Mouse (Mus musculus) liver, adult 2 months (tissue): ENCODE results near the gene Ces1f. TPM values are rescaled to one million over a fixed set of nuclear protein-coding genes. Genes with fewer than 3 reads are reported as not detected.
A peak's percentile ranks its signal among the peaks of the same experiment; 100 is the strongest.

Source experiments
- DNase-seq: peaks from one replicate; pipeline ENCODE4 v3.0.0-alpha.2; 2011; ENCODE audit warnings: low read depth, low spot score; ENCODE audit errors: extremely low read depth
- H3K27ac ChIP-seq: fragments of 200-500 bp; replicated peaks from 2 replicates; pipeline ENCODE4 v1.5.1; 2012; ENCODE audit warnings: low read depth, mild to moderate bottlenecking, control low read depth, inconsistent platforms, low read length; ENCODE audit not compliant: insufficient read depth
- H3K27me3 ChIP-seq: fragments of 200-500 bp; 2 replicates; pipeline ENCODE4 v1.6.1; 2012; ENCODE audit warnings: mild to moderate bottlenecking, moderate library complexity, low read length, inconsistent platforms; ENCODE audit not compliant: control insufficient read depth, insufficient read depth
- H3K36me3 ChIP-seq: fragments of 200-500 bp; 2 replicates; pipeline ENCODE4 v1.6.1; 2012; ENCODE audit warnings: low read length, inconsistent platforms; ENCODE audit not compliant: control insufficient read depth, insufficient read depth
- H3K4me1 ChIP-seq: fragments of 200-500 bp; 2 replicates; pipeline ENCODE4 v1.6.1; 2011; ENCODE audit warnings: low read length; ENCODE audit not compliant: control insufficient read depth, insufficient read depth
- H3K4me3 ChIP-seq: fragments of 200-500 bp; 2 replicates; pipeline ENCODE4 v1.5.1; 2011; ENCODE audit warnings: low read depth, mild to moderate bottlenecking, control low read depth, low read length, moderate library complexity; ENCODE audit not compliant: insufficient read depth
- H3K79me2 ChIP-seq: fragments of 200-500 bp; 2 replicates; pipeline ENCODE4 v1.6.1; 2012; ENCODE audit warnings: inconsistent platforms, mild to moderate bottlenecking, low read length, moderate library complexity; ENCODE audit not compliant: control insufficient read depth, insufficient read depth
- H3K9ac ChIP-seq: fragments of 200-500 bp; 2 replicates; pipeline ENCODE4 v1.6.1; 2012; ENCODE audit warnings: low read depth, mild to moderate bottlenecking, control low read depth, inconsistent platforms, low read length
- CTCF ChIP-seq: fragments of 200-500 bp; IDR thresholded peaks from 2 replicates; pipeline ENCODE4 v1.5.1; 2011; ENCODE audit warnings: low read depth, low read length, control low read depth
- POLR2A ChIP-seq: fragments of 200-500 bp; IDR thresholded peaks from 2 replicates; pipeline ENCODE4 v1.6.1; 2011; ENCODE audit warnings: low read length, control low read depth; ENCODE audit not compliant: insufficient read depth; ENCODE audit errors: extremely low read depth
- WGBS: fragments of 180-500 bp; shearing (Covaris S2); methylation state at CpG from one replicate; pipeline ENCODE4 v1.1.7; 2018; 5-methylcytosine and 5-hydroxymethylcytosine counted together
- polyA plus RNA-seq: library from polyadenylated mRNA; depleted of rRNA; stranded (reverse); fragments of >200 nt; gene quantifications from 2 replicates; pipeline ENCODE4 v1.2.3, GENCODE M21; 2012
- total RNA-seq: library from RNA; depleted of rRNA; stranded (reverse); fragments of >200 nt; gene quantifications from 2 replicates; pipeline ENCODE4 v1.2.3, GENCODE M21; 2014

Gene Ces1f
- total and polyA plus RNA-seq, 2 experiments, result 222 to 530 TPM

DNA sequence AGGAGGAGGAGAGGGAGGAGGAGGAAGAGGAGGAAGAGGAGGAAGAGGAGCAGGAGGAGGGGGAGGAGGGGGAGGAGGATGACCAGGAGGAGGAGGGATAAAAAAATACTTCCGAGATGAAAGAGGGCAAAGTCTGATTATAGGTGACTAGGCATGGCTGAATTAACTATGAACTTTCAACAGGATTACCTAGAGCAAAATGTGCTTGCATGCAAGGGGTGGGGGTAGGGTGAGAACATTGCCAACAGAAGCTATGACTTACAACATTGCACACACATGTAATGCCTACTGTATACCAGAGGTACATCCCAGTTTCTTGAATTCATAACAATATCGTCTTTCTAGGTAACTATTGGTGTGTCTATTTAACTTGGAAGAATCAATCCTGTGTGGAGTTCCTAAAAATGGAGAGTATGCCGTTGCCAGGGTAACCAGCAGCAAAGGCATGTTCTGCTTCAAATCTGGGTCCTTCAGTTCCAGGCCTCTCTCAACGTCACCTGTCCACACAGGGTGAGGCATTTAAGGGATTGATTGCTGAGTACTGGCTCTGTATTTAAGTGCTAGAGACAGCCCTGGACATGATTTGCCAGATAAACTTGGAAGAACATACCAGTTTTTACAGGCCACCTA is 1.3 kb downstream of the Ces1f start:
- peak overlapping the region; percentile 61 for H3K4me3 ChIP-seq
- peaks cover 28% of the 10 kb centered on the region for H3K36me3 ChIP-seq
- peaks cover 35% of the 10 kb centered on the region for H3K4me1 ChIP-seq
- H3K9ac ChIP-seq, result peak overlapping the region; percentile 77
- TF ChIP-seq POLR2A (no peak), CTCF (no peak)
- peak; percentile 89 for DNase-seq
- 0 out of 2 replicates have a peak, but pooled peaks cover 3% of the 10 kb centered on the region for H3K79me2 ChIP-seq
- 22% methylated on average over 4 of the region's 4 CpGs for WGBS
- H3K27ac ChIP-seq, result peak overlapping the region; percentile 82
- H3K27me3 ChIP-seq, result no peaks in the 10 kb centered on the region

- DNase-seq, result peak; percentile 85
- H3K4me3 ChIP-seq, result no peak overlapping the region
- peak overlapping the region; percentile 83 for H3K27ac ChIP-seq
- no peaks in the 10 kb centered on the region for H3K27me3 ChIP-seq
- 23% methylated on average over 4 of the region's 4 CpGs for WGBS
- peaks cover 37% of the 10 kb centered on the region for H3K4me1 ChIP-seq
- peaks cover 60% of the 10 kb centered on the region for H3K36me3 ChIP-seq
- no peak overlapping the region for H3K9ac ChIP-seq
- TF ChIP-seq POLR2A, result no peak
- no peak for TF ChIP-seq CTCF
- peaks cover 5% of the 10 kb centered on the region; the same call in 1 of the 2 replicates for H3K79me2 ChIP-seq
Observed at GRCm38 (mm10) chr8:93274609-93275008, 4.9 kb downstream of the Ces1f start.

- TF ChIP-seq POLR2A (no peak), CTCF (no peak)
- peak overlapping the region; percentile 83 for H3K27ac ChIP-seq
- H3K36me3 ChIP-seq, result peaks cover 69% of the 10 kb centered on the region
Observed at GRCm38 (mm10) chr8:93273321-93273720, 6.2 kb downstream of the Ces1f start.

GRCm38 (mm10) chr8:93272686-93273085 is 6.9 kb downstream of the Ces1f start:
- peaks cover 75% of the 10 kb centered on the region for H3K36me3 ChIP-seq
- H3K4me3 ChIP-seq, result no peak overlapping the region
- H3K9ac ChIP-seq, result peak overlapping the region; percentile 35
- peaks cover 2% of the 10 kb centered on the region; the same call in 1 of the 2 replicates for H3K79me2 ChIP-seq
- peak; percentile 89 for DNase-seq
- no peaks in the 10 kb centered on the region for H3K27me3 ChIP-seq
- TF ChIP-seq POLR2A, result no peak
- no peak for TF ChIP-seq CTCF
- peaks cover 37% of the 10 kb centered on the region for H3K4me1 ChIP-seq
- H3K27ac ChIP-seq, result peak overlapping the region; percentile 83
- WGBS, result 17% methylated on average over 4 of the region's 4 CpGs

More at GRCm38 (mm10) chr8:93273321-93273720, 6.2 kb downstream of the Ces1f start:
- Histone ChIP-seq H3K27me3 (no peaks in the 10 kb centered on the region), H3K4me1 (peaks cover 37% of the 10 kb centered on the region), H3K9ac (peak overlapping the region; percentile 35), H3K79me2 (peaks cover 2% of the 10 kb centered on the region; the same call in 1 of the 2 replicates), H3K4me3 (no peak overlapping the region)
- peak; percentile 80 for DNase-seq
- WGBS, result 37% methylated on average over 3 of the region's 3 CpGs

GRCm38 (mm10) chr8:93261436-93261835 is 18.1 kb downstream of the Ces1f start:
- WGBS, result 19% methylated on average over 2 of the region's 2 CpGs
- Histone ChIP-seq H3K36me3 (peaks cover 83% of the 10 kb centered on the region), H3K4me1 (peaks cover 32% of the 10 kb centered on the region), H3K79me2 (no peaks in the 10 kb centered on the region), H3K4me3 (no peak overlapping the region), H3K9ac (no peak overlapping the region; the same call in 1 of the 2 replicates), H3K27ac (peak overlapping the region; percentile 88), H3K27me3 (no peaks in the 10 kb centered on the region)
- peak; percentile 65 for DNase-seq
- TF ChIP-seq POLR2A (no peak), CTCF (no peak)

GRCm38 (mm10) chr8:93252400-93252925 is 27.1 kb downstream of the Ces1f start:
- DNase-seq, result peak; percentile 99
- no peak for TF ChIP-seq CTCF
- no peak for TF ChIP-seq POLR2A
- Histone ChIP-seq H3K4me1 (peaks cover 13% of the 10 kb centered on the region), H3K27me3 (no peaks in the 10 kb centered on the region), H3K79me2 (no peaks in the 10 kb centered on the region), H3K4me3 (no peak overlapping the region), H3K9ac (no peak overlapping the region), H3K27ac (no peak overlapping the region; the same call in 1 of the 2 replicates), H3K36me3 (peaks cover 37% of the 10 kb centered on the region)
- 24% methylated on average over 1 of the region's 1 CpGs for WGBS
